Mouse (Mus musculus) layer of hippocampus, adult 18-20 months (tissue): Measurements from ENCODE around the gene Amhr2. TPM values are rescaled to one million over a fixed set of nuclear protein-coding genes. Genes with fewer than 3 reads are reported as not detected.

Experiments
- DNase-seq, 2 experiments: peaks; one replicate each; pipeline ENCODE4 v3.0.0; 2022; ENCODE audit warnings: low spot score in 2 of 2
- long read RNA-seq: library from polyadenylated mRNA; stranded (forward); transcript quantifications from one replicate; pipeline ENCODE4 v2.0.0, GENCODE M21; 2021
- total RNA-seq, 2 experiments: library from RNA; stranded (reverse); gene quantifications; 2 replicates each; pipeline ENCODE4 v1.2.3; 2021

Amhr2 gene
- 1 to 10 TPM; 1.0 to 1.8 TPM for total RNA-seq
- long read RNA-seq, partial matches to known transcripts = 0 of 1 reads
- long read RNA-seq, other reads (novel, unspliced or antisense) = 0 of 1 reads

- no peak for DNase-seq
These were observed at the start of gene Amhr2 for GRCm38 (mm10) chr15:102445146-102445545. TSS of gene Amhr2 (plus strand) at chr15:102445367.

DNA sequence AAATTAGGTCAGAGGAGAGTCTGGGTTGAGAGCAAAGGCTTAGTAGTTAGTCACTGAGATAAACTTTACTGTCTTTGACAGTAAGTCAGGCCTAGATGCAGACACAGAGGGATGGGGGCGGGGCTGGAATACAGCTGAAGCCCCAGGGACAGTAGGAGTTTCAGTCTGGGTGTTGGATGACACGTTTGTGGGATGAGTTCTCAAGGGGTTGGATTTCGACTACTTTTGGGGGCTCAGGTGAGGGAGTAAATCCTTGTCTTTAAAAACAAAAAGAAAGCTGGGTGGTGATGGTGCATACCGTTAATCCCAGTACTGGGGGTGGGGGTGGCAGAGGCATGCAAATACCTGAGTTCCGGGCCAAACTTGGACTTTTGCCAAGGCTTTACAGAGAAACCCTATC lies 46.5 kb upstream of the Amhr2 start:
- DNase-seq = no peak

- peak; percentile 35 to 69 for DNase-seq
These were observed 45.6 kb upstream of the Amhr2 start for GRCm38 (mm10) chr15:102399229-102400221.

GRCm38 (mm10) chr15:102400476-102401045 lies 44.6 kb upstream of the Amhr2 start:
- DNase-seq = no peak

DNA sequence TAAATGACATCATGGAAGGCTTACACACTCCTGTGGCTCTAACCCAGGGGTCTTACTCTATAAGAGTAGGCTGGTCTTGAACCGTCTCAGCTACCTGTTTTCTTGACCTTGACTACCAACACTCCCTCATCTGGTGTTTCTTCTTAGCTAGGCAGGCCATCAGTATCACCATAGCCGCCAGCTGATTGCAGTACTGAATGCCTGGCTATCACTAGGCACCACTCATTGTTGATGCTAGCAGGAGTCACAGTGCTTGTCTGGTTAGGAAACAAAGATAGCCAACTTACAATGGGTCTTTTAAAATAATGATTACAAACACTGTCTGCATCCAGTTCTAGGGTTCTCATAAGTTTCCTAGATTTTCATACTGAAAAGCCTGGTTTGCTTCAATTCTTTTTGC lies 43.9 kb upstream of the Amhr2 start:
- no peak for DNase-seq

DNA sequence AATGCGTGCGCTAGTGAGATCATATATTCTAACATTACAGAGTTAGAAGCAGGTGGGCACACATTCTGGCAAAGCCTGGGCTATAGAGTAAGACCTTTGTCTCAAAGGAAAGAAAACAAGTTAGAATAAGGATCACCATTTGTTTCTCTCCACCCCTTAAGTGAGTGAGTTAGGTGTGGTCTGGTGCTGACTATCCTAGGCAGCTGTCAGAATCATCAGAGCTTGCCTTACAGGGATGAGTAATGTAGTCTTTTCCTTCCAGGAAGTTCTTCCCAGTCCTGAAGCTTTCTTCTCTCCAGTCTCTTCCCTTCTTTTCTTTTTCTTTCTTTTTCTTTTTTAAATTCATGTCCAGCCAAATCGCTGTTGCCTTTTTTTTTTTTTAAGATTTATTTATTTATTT lies 43.0 kb upstream of the Amhr2 start:
- no peak for DNase-seq

- DNase-seq = no peak
These were observed 40.3 kb upstream of the Amhr2 start for GRCm38 (mm10) chr15:102404608-102405488.

- DNase-seq = peak; percentile 100
These were observed 39.5 kb upstream of the Amhr2 start, which contains the start of gene Sp1 for GRCm38 (mm10) chr15:102405489-102406195. TSS of gene Sp1 (plus strand) at chr15:102406143.

GRCm38 (mm10) chr15:102406196-102406911 lies 38.8 kb upstream of the Amhr2 start:
- peak; percentile 57 to 63 for DNase-seq

- DNase-seq = no peak
These were observed 38.1 kb upstream of the Amhr2 start for GRCm38 (mm10) chr15:102406912-102407580.

DNA sequence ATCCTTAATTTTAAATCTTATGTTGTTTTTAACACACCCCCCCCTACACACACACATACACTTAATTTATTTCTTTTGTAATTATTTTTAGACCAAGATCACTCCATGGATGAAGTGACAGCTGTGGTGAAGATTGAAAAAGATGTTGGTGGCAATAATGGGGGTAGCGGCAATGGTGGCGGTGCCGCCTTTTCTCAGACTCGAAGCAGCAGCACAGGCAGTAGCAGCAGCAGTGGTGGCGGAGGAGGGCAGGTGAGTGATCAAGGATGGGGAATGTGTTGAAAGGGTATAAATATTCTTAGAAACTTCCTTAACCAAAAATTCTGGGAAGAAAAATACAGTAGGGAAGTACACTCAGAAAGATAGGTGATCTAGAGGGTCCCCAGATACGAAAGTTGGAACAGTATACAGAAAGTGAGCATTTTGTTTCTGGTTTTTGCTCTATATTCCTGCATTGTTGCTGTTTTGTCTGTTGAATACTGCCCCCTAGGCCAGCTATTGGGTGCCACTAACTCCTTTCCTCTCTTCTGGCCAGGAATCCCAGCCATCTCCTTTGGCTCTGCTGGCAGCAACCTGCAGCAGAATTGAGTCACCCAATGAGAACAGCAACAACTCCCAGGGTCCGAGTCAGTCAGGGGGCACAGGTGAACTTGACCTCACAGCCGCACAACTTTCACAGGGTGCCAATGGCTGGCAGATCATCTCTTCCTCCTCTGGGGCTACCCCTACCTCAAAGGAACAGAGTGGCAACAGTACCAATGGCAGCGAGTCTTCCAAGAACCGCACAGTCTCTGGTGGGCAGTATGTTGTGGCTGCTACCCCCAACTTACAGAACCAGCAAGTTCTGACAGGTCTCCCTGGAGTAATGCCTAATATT lies 37.2 kb upstream of the Amhr2 start:
- no peak for DNase-seq

- DNase-seq = no peak
These were observed 36.5 kb upstream of the Amhr2 start for GRCm38 (mm10) chr15:102408558-102409130.

GRCm38 (mm10) chr15:102409286-102409685 lies 35.9 kb upstream of the Amhr2 start:
- DNase-seq = no peak

- DNase-seq = no peak
These were observed 34.1 kb upstream of the Amhr2 start for GRCm38 (mm10) chr15:102411077-102411476.

GRCm38 (mm10) chr15:102413687-102414086 lies 31.5 kb upstream of the Amhr2 start:
- no peak for DNase-seq

DNA sequence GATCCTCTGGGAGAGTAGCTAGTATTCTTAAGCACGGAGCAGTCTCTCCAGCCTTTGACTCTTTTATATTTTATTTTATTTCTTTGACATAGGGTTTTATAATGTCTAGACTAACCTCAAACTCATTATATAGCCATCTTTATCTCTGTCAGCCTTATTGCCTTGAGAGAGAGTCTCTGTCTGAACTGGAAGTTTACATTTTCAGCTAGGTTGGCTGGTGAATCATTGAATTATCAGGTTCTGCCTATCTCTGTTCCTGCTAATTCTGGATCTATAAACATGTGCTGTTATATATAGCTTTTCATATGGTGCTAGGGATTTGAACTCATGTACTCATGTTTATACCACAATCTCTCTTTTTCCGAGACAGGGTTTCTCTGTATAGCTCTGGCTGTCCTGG lies 27.6 kb upstream of the Amhr2 start:
- no peak for DNase-seq

- DNase-seq = no peak
These were observed 24.2 kb upstream of the Amhr2 start for GRCm38 (mm10) chr15:102420986-102421385.

DNA sequence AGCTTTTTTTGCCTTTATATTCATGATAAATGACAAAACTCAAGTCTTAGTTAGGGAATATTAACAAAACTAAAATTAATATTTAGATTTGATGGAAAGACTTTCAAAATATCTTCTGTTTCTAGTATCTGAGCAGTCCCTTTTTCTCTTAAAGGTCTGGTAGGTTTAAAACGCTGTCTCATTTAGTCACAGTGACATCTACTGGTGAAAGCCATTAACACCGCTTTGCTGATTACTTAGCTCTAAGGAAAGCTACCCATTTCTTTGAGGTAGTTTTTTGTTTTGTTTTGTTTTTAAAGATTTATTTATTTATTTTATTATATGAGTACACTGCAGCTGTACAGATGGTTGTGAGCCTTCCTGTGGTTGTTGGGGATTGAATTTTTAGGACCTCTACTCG lies 23.7 kb upstream of the Amhr2 start:
- peak in 1 of 2 experiments; percentile 71 for DNase-seq
